Mouse (Mus musculus) bone marrow macrophage, adult 2 months (primary cell): Measurements from ENCODE around the gene Apobec4.

Source experiments
- CTCF ChIP-seq: IDR thresholded peaks from 2 replicates; pipeline ENCODE4 v1.5.1; 2012; ENCODE audit warnings: low read depth, mild to moderate bottlenecking, low read length, moderate library complexity
- POLR2A ChIP-seq: IDR thresholded peaks from 2 replicates; pipeline ENCODE4 v1.6.1; 2012; ENCODE audit warnings: mild to moderate bottlenecking, low read depth, low read length, borderline replicate concordance

DNA sequence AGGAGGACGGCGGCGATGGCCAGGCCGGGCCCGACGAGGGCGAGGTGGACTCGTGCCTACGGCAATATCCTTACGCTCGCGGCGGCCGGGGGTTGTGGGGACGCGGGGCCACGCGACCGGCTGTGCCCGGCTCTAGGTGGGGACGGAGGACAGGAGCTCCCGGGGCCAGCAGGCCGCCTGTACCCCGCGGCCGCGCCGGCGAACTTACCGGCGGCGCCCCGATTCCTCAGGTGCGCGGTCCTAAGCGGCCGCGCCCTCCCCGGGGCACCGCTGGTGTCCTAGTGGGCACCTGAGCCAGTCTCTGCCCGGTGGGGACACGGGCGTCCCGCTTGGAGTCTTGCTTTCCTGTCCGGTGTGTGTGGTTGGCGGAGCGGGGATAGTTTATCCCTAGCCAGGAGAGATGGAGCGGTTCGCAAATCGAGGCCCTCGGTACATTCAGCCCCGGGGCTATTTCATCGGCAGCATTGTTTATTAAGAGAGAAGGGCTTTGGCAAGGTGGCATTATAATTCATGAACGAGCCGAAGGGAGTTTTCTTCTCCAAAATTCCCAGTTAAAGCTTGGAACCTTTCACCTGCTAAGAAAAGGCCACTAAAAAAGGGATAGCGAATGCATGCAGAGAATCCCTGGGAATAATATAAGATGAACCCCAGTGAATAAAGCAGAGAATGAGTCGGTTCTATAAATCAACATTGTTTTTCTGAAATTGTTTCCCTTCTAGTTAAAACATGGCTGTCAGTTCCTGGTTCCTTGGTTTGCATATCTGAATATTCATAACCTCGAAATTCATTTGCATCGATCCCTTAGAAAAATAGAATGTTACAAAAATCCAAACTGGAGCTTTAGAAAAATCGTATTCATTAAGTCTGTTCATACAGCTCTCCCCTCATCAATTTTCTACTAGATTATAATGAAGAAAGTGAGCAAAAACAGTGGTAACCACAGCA lies 16.7 kb downstream of the Apobec4 start:
- TF ChIP-seq CTCF (no peak), POLR2A (no peak)
